Mouse (Mus musculus) bone marrow macrophage, adult 2 months (primary cell): Measurements from ENCODE around the gene Ccdc186.

Source experiments
- CTCF ChIP-seq: IDR thresholded peaks from 2 replicates; pipeline ENCODE4 v1.5.1; 2012; ENCODE audit warnings: low read depth, mild to moderate bottlenecking, low read length, moderate library complexity
- POLR2A ChIP-seq: IDR thresholded peaks from 2 replicates; pipeline ENCODE4 v1.6.1; 2012; ENCODE audit warnings: mild to moderate bottlenecking, low read depth, low read length, borderline replicate concordance

GRCm38 (mm10) chr19:56821798-56822447, at the start of gene Ccdc186:
- TF ChIP-seq CTCF = no peak
- no peak for TF ChIP-seq POLR2A
